Mouse (Mus musculus): ENCODE results near the gene Veph1. TPM values are rescaled to one million over a fixed set of nuclear protein-coding genes. Genes with fewer than 3 reads are reported as not detected.

The Veph1 gene
- total and polyA plus RNA-seq, 3 experiments, result not detected

GRCm38 (mm10) chr3:66220554-66221242 lies 75.9 kb downstream of the Veph1 start:
- in situ Hi-C loops (cut with MboI; ENCODE audit: low pct_ligation_motif_present, low pct_unique_long_range_greater_than_20kb, low sequenced_read_pairs), result no loop called here
- Histone ChIP-seq H3K9ac (ENCODE audit: insufficient read depth, low read depth) (no peak overlapping the region), H3K4me3 (replicated peaks in 1 of 3; ENCODE audit: low read depth in 2 of 3, low read length in 2 of 3, poor library complexity in 1 of 3) (no peak overlapping the region), H3K4me2 (ENCODE audit: insufficient read depth, low read depth, poor library complexity, severe bottlenecking) (no peak overlapping the region), H3K36me3 (replicated peaks in 1 of 2; ENCODE audit: control insufficient read depth in 1 of 2, insufficient read depth in 1 of 2, low read length in 1 of 2) (no peaks in the 10 kb centered on the region), H3K9me3 (replicated peaks; ENCODE audit: low read length) (peaks cover 5% of the 10 kb centered on the region), H3K27ac (ENCODE audit: insufficient read depth, low read depth) (no peak overlapping the region), H3K4me1 (ENCODE audit: control insufficient read depth in 1 of 2, insufficient read depth in 2 of 2) (peaks cover 0 to 4% of the 10 kb centered on the region in 2 experiments; a peak in 2 of 4 replicates), H3K27me3 (replicated peaks) (no peaks in the 10 kb centered on the region), H3K79me2 (replicated peaks; ENCODE audit: control insufficient read depth, extremely low read depth, insufficient read depth, poor library complexity, severe bottlenecking) (no peaks in the 10 kb centered on the region)
- TF ChIP-seq RAD21 (IDR thresholded peaks at IDR 0.05; ENCODE audit: low read depth, low read length) (no peak), USF2 (conservative IDR thresholded peaks at IDR 0.05; ENCODE audit: low read depth, low read length) (no peak), MYC (IDR thresholded peaks at IDR 0.05; ENCODE audit: low read depth, low read length) (no peak), MAZ (IDR thresholded peaks at IDR 0.05; ENCODE audit: low read depth, low read length) (no peak), MXI1 (IDR thresholded peaks at IDR 0.05; ENCODE audit: low read depth, low read length) (no peak), ELF1 (IDR thresholded peaks at IDR 0.05; ENCODE audit: low read depth, low read length) (no peak), RCOR1 (conservative IDR thresholded peaks at IDR 0.05; ENCODE audit: low read depth, low read length) (no peak), MEF2A (IDR thresholded peaks at IDR 0.05; ENCODE audit: borderline replicate concordance, low read depth, low read length) (no peak), EP300 (IDR thresholded peaks at IDR 0.05; ENCODE audit: low read length) (no peak), SIN3A (IDR thresholded peaks at IDR 0.05; ENCODE audit: low read length) (no peak), CHD1 (IDR thresholded peaks at IDR 0.05; ENCODE audit: low read depth, low read length) (no peak), CTCF (conservative IDR thresholded peaks at IDR 0.05 in 1 of 2, IDR thresholded peaks at IDR 0.05 in 1 of 2; ENCODE audit: low read depth in 2 of 2, low read length in 2 of 2) (no peak), ZNF384 (IDR thresholded peaks at IDR 0.05; ENCODE audit: low read depth, low read length) (no peak), IRF4 (IDR thresholded peaks at IDR 0.05; ENCODE audit: low read depth, low read length) (no peak), JUND (conservative IDR thresholded peaks at IDR 0.05; ENCODE audit: low read depth, low read length) (no peak), SMC3 (IDR thresholded peaks at IDR 0.05; ENCODE audit: low read depth, low read length) (no peak), NRF1 (IDR thresholded peaks at IDR 0.05; ENCODE audit: low read depth, low read length) (no peak), USF1 (IDR thresholded peaks at IDR 0.05; ENCODE audit: low read depth, low read length) (no peak), NELFE (IDR thresholded peaks at IDR 0.05; ENCODE audit: low read depth, low read length) (no peak)
- dilution Hi-C loops (cut with MboI; ENCODE audit: extremely low pct_ligation_motif_present, extremely low pct_unique_long_range_greater_than_20kb, low sequenced_read_pairs), result no loop called here
- no peak for DNase-seq (ENCODE audit: extremely low read depth)

GRCm38 (mm10) chr3:66219655-66220191 lies 76.9 kb downstream of the Veph1 start, which contains the start of gene Ptx3:
TSS of gene Ptx3 (plus strand) at chr3:66219910.
- Histone ChIP-seq H3K9ac (ENCODE audit: insufficient read depth, low read depth) (no peak within 1 kb of the TSS), H3K4me2 (ENCODE audit: insufficient read depth, low read depth, poor library complexity, severe bottlenecking) (no peak within 1 kb of the TSS), H3K4me3 (replicated peaks in 1 of 3; ENCODE audit: low read depth in 2 of 3, low read length in 2 of 3, poor library complexity in 1 of 3) (no peak within 1 kb of the TSS), H3K27me3 (replicated peaks) (no peaks in the 10 kb centered on the region), H3K36me3 (replicated peaks in 1 of 2; ENCODE audit: control insufficient read depth in 1 of 2, insufficient read depth in 1 of 2, low read length in 1 of 2) (no peaks in the 10 kb centered on the region), H3K79me2 (replicated peaks; ENCODE audit: control insufficient read depth, extremely low read depth, insufficient read depth, poor library complexity, severe bottlenecking) (no peaks in the 10 kb centered on the region), H3K4me1 (ENCODE audit: control insufficient read depth in 1 of 2, insufficient read depth in 2 of 2) (peaks cover 0 to 3% of the 10 kb centered on the region in 2 experiments; a peak in 2 of 4 replicates), H3K9me3 (replicated peaks; ENCODE audit: low read length) (peaks cover 5% of the 10 kb centered on the region), H3K27ac (ENCODE audit: insufficient read depth, low read depth) (no peak within 1 kb of the TSS)
- in situ Hi-C loops (cut with MboI; ENCODE audit: low pct_ligation_motif_present, low pct_unique_long_range_greater_than_20kb, low sequenced_read_pairs) (no loop called here), dilution Hi-C loops (cut with MboI; ENCODE audit: extremely low pct_ligation_motif_present, extremely low pct_unique_long_range_greater_than_20kb, low sequenced_read_pairs) (no loop called here)
- TF ChIP-seq TBP (conservative IDR thresholded peaks at IDR 0.05; ENCODE audit: low read depth, low read length) (no peak), USF2 (conservative IDR thresholded peaks at IDR 0.05; ENCODE audit: low read depth, low read length) (no peak), MAFK (IDR thresholded peaks at IDR 0.05; ENCODE audit: insufficient replicate concordance, low read length) (no peak), MYC (IDR thresholded peaks at IDR 0.05; ENCODE audit: low read depth, low read length) (no peak), ETS1 (conservative IDR thresholded peaks at IDR 0.05; ENCODE audit: low read depth, low read length) (no peak), CTCF (conservative IDR thresholded peaks at IDR 0.05 in 1 of 2, IDR thresholded peaks at IDR 0.05 in 1 of 2; ENCODE audit: low read depth in 2 of 2, low read length in 2 of 2) (no peak), MAX (IDR thresholded peaks at IDR 0.05; ENCODE audit: low read length) (no peak), BHLHE40 (IDR thresholded peaks at IDR 0.05; ENCODE audit: low read depth, low read length) (no peak), USF1 (IDR thresholded peaks at IDR 0.05; ENCODE audit: low read depth, low read length) (no peak), CHD2 (IDR thresholded peaks at IDR 0.05; ENCODE audit: low read length) (no peak), KAT2A (IDR thresholded peaks at IDR 0.05; ENCODE audit: insufficient replicate concordance, low read length) (no peak), POLR2AphosphoS2 (IDR thresholded peaks at IDR 0.05; ENCODE audit: low read depth, low read length) (no peak), ELF1 (IDR thresholded peaks at IDR 0.05; ENCODE audit: low read depth, low read length) (no peak), NRF1 (IDR thresholded peaks at IDR 0.05; ENCODE audit: low read depth, low read length) (no peak), ZKSCAN1 (IDR thresholded peaks at IDR 0.05; ENCODE audit: borderline replicate concordance, low read depth, low read length) (no peak), RCOR1 (conservative IDR thresholded peaks at IDR 0.05; ENCODE audit: low read depth, low read length) (no peak), JUN (IDR thresholded peaks at IDR 0.05; ENCODE audit: insufficient read depth, low read depth, low read length) (no peak), TCF12 (IDR thresholded peaks at IDR 0.05; ENCODE audit: low read depth, low read length) (no peak)
- no peak for DNase-seq (ENCODE audit: extremely low read depth)
